Mouse (Mus musculus) cerebellum, adult 11-12 months (tissue): ENCODE data around the gene Mymk.

ENCODE experiments used
- DNase-seq: peaks from one replicate; pipeline ENCODE4 v3.0.0; 2022

The Mymk gene

DNA sequence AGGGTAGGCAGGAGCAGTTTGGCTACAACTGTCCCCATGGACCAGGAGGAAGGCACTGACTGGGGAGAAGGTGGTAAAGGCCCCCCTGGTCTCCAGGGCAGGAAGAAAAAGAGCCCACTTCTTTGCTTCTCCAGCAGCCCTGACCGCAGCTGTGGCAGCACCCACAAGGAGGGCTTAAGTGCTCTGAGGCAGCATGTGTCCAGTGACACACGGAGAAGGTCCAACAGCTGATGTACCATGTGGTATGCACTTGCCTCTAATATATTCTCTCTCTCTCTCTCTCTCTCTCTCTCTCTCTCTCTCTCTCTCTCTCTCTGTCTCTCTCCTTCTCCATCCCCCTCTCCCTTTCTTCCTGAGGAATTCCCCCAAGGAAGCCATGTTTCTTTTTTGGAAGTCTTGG is at the start of gene Mymk:
Gene Mymk, minus strand, starts transcription at position 202 of the 400 bp plus-strand sequence.
- DNase-seq = no peak

GRCm38 (mm10) chr2:27120241-27120641 is 48.3 kb upstream of the Mymk start:
- no peak for DNase-seq

- no peak for DNase-seq
Observed at GRCm38 (mm10) chr2:27119766-27120165, 47.8 kb upstream of the Mymk start.

GRCm38 (mm10) chr2:27118452-27118851 is 46.5 kb upstream of the Mymk start:
- DNase-seq = no peak

- DNase-seq = no peak
Observed at GRCm38 (mm10) chr2:27114169-27114568, 42.2 kb upstream of the Mymk start.

GRCm38 (mm10) chr2:27112585-27112984 is 40.6 kb upstream of the Mymk start:
- DNase-seq = no peak

GRCm38 (mm10) chr2:27109052-27109451 is 37.1 kb upstream of the Mymk start:
- DNase-seq = peak; percentile 82

DNA sequence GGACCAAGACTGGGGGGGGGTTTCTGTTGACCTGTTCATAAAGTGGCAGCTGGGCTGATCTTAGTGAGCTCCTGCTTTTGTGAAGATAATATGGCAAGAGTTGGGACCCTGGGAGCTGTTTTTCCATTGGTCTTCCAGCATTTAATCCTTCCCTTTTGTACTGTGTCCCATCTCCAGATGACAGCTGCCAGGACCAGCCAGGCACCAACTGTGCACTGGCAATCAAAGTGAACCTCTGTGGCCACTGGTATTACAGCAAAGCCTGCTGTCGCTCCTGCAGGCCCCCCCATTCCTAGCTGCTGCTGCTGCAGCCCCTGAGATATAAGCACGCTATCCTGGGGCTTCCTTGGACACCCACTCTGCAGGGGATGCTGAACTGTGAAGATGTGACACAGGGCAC is 36.2 kb upstream of the Mymk start:
- DNase-seq = no peak

GRCm38 (mm10) chr2:27106816-27107215 is 34.8 kb upstream of the Mymk start:
- no peak for DNase-seq

- DNase-seq = no peak
Observed at GRCm38 (mm10) chr2:27103554-27103953, 31.6 kb upstream of the Mymk start.

GRCm38 (mm10) chr2:27097776-27098175 is 25.8 kb upstream of the Mymk start:
- DNase-seq = no peak

DNA sequence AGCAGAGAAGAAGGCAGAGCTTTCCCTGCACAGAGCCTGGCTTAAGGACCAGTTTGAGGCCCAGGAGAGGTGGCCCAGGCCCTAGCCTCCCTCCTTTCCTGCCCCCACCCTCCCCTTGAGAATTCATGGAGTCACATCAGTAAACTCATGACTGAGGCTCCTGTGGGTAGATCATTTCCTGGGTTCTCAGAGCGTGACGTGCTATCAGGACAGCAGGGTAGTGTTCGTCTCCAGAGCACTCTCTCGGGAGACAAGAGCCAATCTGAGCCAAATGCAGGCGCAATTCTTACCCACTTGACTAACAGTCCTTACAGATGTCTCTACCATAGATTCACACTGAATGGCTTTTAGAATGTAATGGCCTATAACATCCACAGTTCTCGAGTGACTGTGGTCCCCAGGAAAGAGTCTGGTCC is 25.3 kb upstream of the Mymk start:
- DNase-seq = no peak

GRCm38 (mm10) chr2:27096341-27096981 is 24.5 kb upstream of the Mymk start:
- DNase-seq = no peak

GRCm38 (mm10) chr2:27095178-27095577 is 23.2 kb upstream of the Mymk start:
- DNase-seq = no peak

DNA sequence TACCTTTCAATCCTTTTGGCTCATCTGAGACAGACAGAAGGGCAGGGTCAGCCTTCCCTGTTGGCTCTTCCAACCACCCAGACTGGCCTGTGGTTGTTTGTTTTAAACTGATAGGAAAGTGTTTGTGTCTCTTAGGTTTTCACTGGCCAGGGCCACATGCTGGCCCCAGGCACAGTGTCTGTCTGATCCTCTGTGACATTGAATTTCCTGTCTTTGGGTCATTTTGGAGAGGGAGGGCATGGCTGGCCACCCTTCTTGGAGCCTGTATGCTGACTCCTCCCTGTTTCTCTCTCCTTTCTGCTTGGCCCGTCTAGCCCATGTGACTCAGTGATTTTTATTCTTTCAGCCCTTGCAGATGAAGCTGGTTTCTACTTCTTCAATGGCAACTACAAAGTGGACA is 17.3 kb upstream of the Mymk start:
- DNase-seq = no peak

GRCm38 (mm10) chr2:27088700-27089099 is 16.7 kb upstream of the Mymk start:
- no peak for DNase-seq

DNA sequence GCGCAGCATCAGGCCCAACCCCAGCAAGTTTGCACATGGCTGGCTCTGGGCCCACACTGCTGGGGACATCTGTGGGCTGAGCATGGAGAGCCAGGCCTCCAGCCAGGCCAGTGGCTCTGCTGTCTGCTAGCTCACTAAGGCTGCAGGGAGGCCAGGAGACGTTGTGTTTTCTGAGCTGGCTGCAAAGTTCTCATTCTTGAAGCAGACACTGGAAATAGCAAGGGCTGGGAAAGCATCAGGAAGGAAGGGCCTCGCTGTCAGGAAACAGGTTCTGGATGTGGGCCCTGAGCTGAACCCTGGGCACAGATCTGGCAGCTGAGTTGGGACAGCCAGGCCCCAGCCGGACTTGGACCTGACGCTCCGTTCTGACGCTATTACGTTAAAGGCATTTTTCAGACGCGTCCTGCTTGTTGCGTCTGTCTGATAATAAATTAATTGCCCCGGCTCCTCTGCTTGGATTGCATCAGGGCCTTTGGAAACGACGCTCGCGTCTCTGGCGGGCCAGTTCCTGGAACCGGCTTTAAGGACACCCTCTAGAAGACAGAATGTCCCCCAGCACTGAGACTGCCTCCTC is 16.2 kb upstream of the Mymk start:
- no peak for DNase-seq

- DNase-seq = no peak
Observed at GRCm38 (mm10) chr2:27087581-27087980, 15.6 kb upstream of the Mymk start.

DNA sequence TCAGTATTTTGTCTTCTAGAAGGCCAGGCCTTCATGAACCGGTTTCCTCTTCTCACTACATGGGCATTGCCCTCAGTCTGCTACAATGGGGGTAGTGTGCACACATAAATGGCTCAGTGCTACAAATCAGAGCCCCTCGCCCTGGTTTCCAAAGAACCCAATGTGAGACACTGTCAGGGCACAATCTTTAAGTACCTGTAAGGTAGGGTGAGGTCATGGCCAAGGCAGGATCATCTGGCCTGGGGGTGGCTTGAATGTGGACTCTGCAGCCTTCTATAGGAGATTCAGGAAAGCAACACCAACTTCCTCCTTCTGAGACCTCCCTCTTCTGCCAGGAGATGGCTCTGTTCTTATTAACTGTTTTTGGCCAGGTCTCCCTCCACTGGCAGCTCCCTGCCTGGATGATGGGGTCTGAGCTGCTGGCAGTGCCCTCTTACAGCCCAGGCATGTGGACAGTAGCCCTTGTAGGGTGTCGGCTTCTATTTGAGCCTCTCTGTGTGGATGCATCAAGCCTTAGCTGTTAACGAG is 14.6 kb upstream of the Mymk start:
- DNase-seq = no peak

GRCm38 (mm10) chr2:27085801-27086200 is 13.8 kb upstream of the Mymk start:
- no peak for DNase-seq

- DNase-seq = no peak
Observed at GRCm38 (mm10) chr2:27084963-27085362, 13.0 kb upstream of the Mymk start.

DNA sequence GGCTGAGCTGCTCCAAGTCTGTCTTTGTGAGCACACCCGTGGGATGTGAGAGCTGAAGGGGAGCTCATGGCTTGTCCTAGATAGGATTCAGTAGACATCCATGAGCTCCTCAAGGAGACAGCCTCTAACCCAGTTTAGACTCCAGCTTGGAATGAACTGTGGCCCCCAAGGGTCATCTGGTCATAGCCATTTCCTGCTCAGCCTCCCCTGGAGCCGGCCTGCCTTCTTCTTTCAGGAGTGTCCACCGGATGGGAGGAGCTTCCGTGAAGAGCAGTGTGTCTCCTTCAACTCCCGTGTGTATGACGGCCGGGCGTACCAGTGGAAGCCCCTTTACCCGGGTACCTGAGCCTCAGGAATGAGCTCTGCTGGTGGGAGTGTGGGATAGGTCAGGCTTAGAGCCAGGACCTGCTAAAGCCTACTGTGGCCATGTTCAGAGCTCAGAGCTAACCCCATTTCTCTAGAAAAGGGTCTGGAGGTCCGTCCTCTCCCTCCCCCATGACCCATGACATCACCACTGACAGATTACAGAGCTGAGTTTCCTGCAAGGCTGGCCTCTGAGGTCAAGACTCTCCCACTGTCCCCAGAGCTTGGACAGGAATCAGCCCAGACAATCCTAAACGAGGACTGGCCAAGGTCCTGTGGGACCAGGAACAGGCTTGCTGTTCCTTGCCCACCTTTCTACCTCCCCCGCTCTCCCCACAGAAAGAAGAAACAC is 11.9 kb upstream of the Mymk start:
- DNase-seq = no peak

GRCm38 (mm10) chr2:27079649-27080048 is 7.7 kb upstream of the Mymk start:
- no peak for DNase-seq

- DNase-seq = peak; percentile 14
Observed at GRCm38 (mm10) chr2:27079152-27079584, 7.2 kb upstream of the Mymk start, which contains the start of gene Adamtsl2. TSS of gene Adamtsl2 (plus strand) at chr2:27079379.
